Mouse (Mus musculus) liver, adult 2 months (tissue): ENCODE results near the gene Osbpl9. TPM values are rescaled to one million over a fixed set of nuclear protein-coding genes. Genes with fewer than 3 reads are reported as not detected.

ENCODE experiments used
- DNase-seq: peaks from one replicate; pipeline ENCODE4 v3.0.0-alpha.2; 2011; ENCODE audit warnings: low read depth, low spot score; ENCODE audit errors: extremely low read depth
- H3K27ac ChIP-seq: fragments of 200-500 bp; replicated peaks from 2 replicates; pipeline ENCODE4 v1.5.1; 2012; ENCODE audit warnings: low read depth, mild to moderate bottlenecking, control low read depth, inconsistent platforms, low read length; ENCODE audit not compliant: insufficient read depth
- H3K27me3 ChIP-seq: fragments of 200-500 bp; 2 replicates; pipeline ENCODE4 v1.6.1; 2012; ENCODE audit warnings: mild to moderate bottlenecking, moderate library complexity, low read length, inconsistent platforms; ENCODE audit not compliant: control insufficient read depth, insufficient read depth
- H3K36me3 ChIP-seq: fragments of 200-500 bp; 2 replicates; pipeline ENCODE4 v1.6.1; 2012; ENCODE audit warnings: low read length, inconsistent platforms; ENCODE audit not compliant: control insufficient read depth, insufficient read depth
- H3K4me1 ChIP-seq: fragments of 200-500 bp; 2 replicates; pipeline ENCODE4 v1.6.1; 2011; ENCODE audit warnings: low read length; ENCODE audit not compliant: control insufficient read depth, insufficient read depth
- H3K4me3 ChIP-seq: fragments of 200-500 bp; 2 replicates; pipeline ENCODE4 v1.5.1; 2011; ENCODE audit warnings: low read depth, mild to moderate bottlenecking, control low read depth, low read length, moderate library complexity; ENCODE audit not compliant: insufficient read depth
- H3K79me2 ChIP-seq: fragments of 200-500 bp; 2 replicates; pipeline ENCODE4 v1.6.1; 2012; ENCODE audit warnings: inconsistent platforms, mild to moderate bottlenecking, low read length, moderate library complexity; ENCODE audit not compliant: control insufficient read depth, insufficient read depth
- H3K9ac ChIP-seq: fragments of 200-500 bp; 2 replicates; pipeline ENCODE4 v1.6.1; 2012; ENCODE audit warnings: low read depth, mild to moderate bottlenecking, control low read depth, inconsistent platforms, low read length
- CTCF ChIP-seq: fragments of 200-500 bp; IDR thresholded peaks from 2 replicates; pipeline ENCODE4 v1.5.1; 2011; ENCODE audit warnings: low read depth, low read length, control low read depth
- POLR2A ChIP-seq: fragments of 200-500 bp; IDR thresholded peaks from 2 replicates; pipeline ENCODE4 v1.6.1; 2011; ENCODE audit warnings: low read length, control low read depth; ENCODE audit not compliant: insufficient read depth; ENCODE audit errors: extremely low read depth
- WGBS: fragments of 180-500 bp; shearing (Covaris S2); methylation state at CpG from one replicate; pipeline ENCODE4 v1.1.7; 2018; 5-methylcytosine and 5-hydroxymethylcytosine counted together
- polyA plus RNA-seq: library from polyadenylated mRNA; depleted of rRNA; stranded (reverse); fragments of >200 nt; gene quantifications from 2 replicates; pipeline ENCODE4 v1.2.3, GENCODE M21; 2012
- total RNA-seq: library from RNA; depleted of rRNA; stranded (reverse); fragments of >200 nt; gene quantifications from 2 replicates; pipeline ENCODE4 v1.2.3, GENCODE M21; 2014

The Osbpl9 gene
- total and polyA plus RNA-seq, 2 experiments: 125 to 128 TPM

GRCm38 (mm10) chr4:109241221-109241620, 39.1 kb upstream of the Osbpl9 start:
- Histone ChIP-seq H3K4me1 (no peaks in the 10 kb centered on the region), H3K4me3 (no peak overlapping the region), H3K27me3 (no peaks in the 10 kb centered on the region), H3K36me3 (no peaks in the 10 kb centered on the region), H3K27ac (no peak overlapping the region), H3K79me2 (no peaks in the 10 kb centered on the region), H3K9ac (no peak overlapping the region)
- TF ChIP-seq CTCF (no peak), POLR2A (no peak)
- DNase-seq: no peak

- no peak overlapping the region for H3K27ac ChIP-seq
- no peak for TF ChIP-seq CTCF
- no peak for TF ChIP-seq POLR2A
- no peaks in the 10 kb centered on the region for H3K79me2 ChIP-seq
- 90% methylated on average over 24 of the region's 24 CpGs for WGBS
- no peak overlapping the region for H3K4me3 ChIP-seq
- no peak overlapping the region for H3K9ac ChIP-seq
- H3K27me3 ChIP-seq: no peaks in the 10 kb centered on the region
- DNase-seq: no peak
- H3K4me1 ChIP-seq: no peaks in the 10 kb centered on the region
- H3K36me3 ChIP-seq: no peaks in the 10 kb centered on the region
Measured at GRCm38 (mm10) chr4:109238428-109239268, 36.6 kb upstream of the Osbpl9 start.

- no peak for DNase-seq
- Histone ChIP-seq H3K79me2 (no peaks in the 10 kb centered on the region), H3K27ac (no peak overlapping the region), H3K4me1 (no peaks in the 10 kb centered on the region), H3K9ac (no peak overlapping the region), H3K4me3 (no peak overlapping the region), H3K27me3 (no peaks in the 10 kb centered on the region), H3K36me3 (no peaks in the 10 kb centered on the region)
- TF ChIP-seq CTCF (no peak), POLR2A (no peak)
- WGBS: 93% methylated on average over 7 of the region's 7 CpGs
Measured at GRCm38 (mm10) chr4:109236186-109236879, 34.3 kb upstream of the Osbpl9 start.

- TF ChIP-seq CTCF: no peak
- TF ChIP-seq POLR2A: no peak
- Histone ChIP-seq H3K4me3 (no peak overlapping the region), H3K9ac (no peak overlapping the region), H3K27ac (no peak overlapping the region), H3K79me2 (no peaks in the 10 kb centered on the region), H3K4me1 (no peaks in the 10 kb centered on the region), H3K27me3 (no peaks in the 10 kb centered on the region; the same call in 1 of the 2 replicates), H3K36me3 (no peaks in the 10 kb centered on the region)
- WGBS: 76% methylated on average over 9 of the region's 9 CpGs
- no peak for DNase-seq
Measured at GRCm38 (mm10) chr4:109234806-109235350, 32.8 kb upstream of the Osbpl9 start.

GRCm38 (mm10) chr4:109234185-109234584, 32.1 kb upstream of the Osbpl9 start, which contains the start of gene Calr4:
TSS of gene Calr4 (plus strand) at chr4:109234485.
- Histone ChIP-seq H3K79me2 (no peaks in the 10 kb centered on the region), H3K4me1 (no peaks in the 10 kb centered on the region), H3K27me3 (no peaks in the 10 kb centered on the region; the same call in 1 of the 2 replicates), H3K36me3 (no peaks in the 10 kb centered on the region), H3K27ac (no peak within 1 kb of the TSS), H3K9ac (no peak within 1 kb of the TSS), H3K4me3 (no peak within 1 kb of the TSS)
- no peak for DNase-seq
- no peak for TF ChIP-seq CTCF
- no peak for TF ChIP-seq POLR2A
- WGBS: 89% methylated on average over 2 of the region's 2 CpGs
